Mouse (Mus musculus) right cerebral cortex, adult 18-20 months (tissue): ENCODE data around the gene Naa40.

ENCODE experiments used
- DNase-seq: peaks from one replicate; pipeline ENCODE4 v3.0.0; 2022; ENCODE audit warnings: mixed read lengths

Gene Naa40

GRCm38 (mm10) chr19:7177804-7178511 is 63.0 kb downstream of the Naa40 start:
- peak; percentile 35 for DNase-seq

GRCm38 (mm10) chr19:7176041-7176696 is 64.8 kb downstream of the Naa40 start:
- no peak for DNase-seq
